ENCODE assay signal across 7 mouse cellular contexts in genomic region chr1:87510166-87510691, GRCm38 (mm10). TPM values are rescaled to one million over a fixed set of nuclear protein-coding genes. Genes with fewer than 3 reads are reported as not detected.
DNase-seq lines count a peak whose midpoint lies in the region; ATAC-seq and TF ChIP-seq lines count a peak whose summit lies in the region.

No protein-coding gene starts in this region.

- H3K36me3 ChIP-seq in C2C12 (ENCODE audit: control insufficient read depth, insufficient read depth) = peaks cover 7% of the 10 kb centered on the region
- H3K36me3 ChIP-seq in E14TG2a.4 (ENCODE audit: insufficient read depth, low read length) = no peaks in the 10 kb centered on the region
- no peaks in the 10 kb centered on the region for H3K36me3 ChIP-seq in heart, postnatal 0 days (replicated peaks; ENCODE audit: control insufficient read depth, insufficient read depth, low read length)
- no peaks in the 10 kb centered on the region for H3K36me3 ChIP-seq in midbrain, embryonic 12.5 days
- H3K36me3 ChIP-seq in splenic B cell, adult 2 months (ENCODE audit: control insufficient read depth, insufficient read depth, low read length, poor library complexity, severe bottlenecking) = no peaks in the 10 kb centered on the region

- no peaks in the 10 kb centered on the region for H3K79me3 ChIP-seq in C2C12 (ENCODE audit: low read depth)

- no peaks in the 10 kb centered on the region for H3K27me3 ChIP-seq in C2C12 (ENCODE audit: control insufficient read depth, insufficient read depth, insufficient read length)
- peaks cover 74% of the 10 kb centered on the region for H3K27me3 ChIP-seq in E14TG2a.4 (ENCODE audit: insufficient read depth, low read length)
- peaks cover 49% of the 10 kb centered on the region for H3K27me3 ChIP-seq in heart, postnatal 0 days (ENCODE audit: control insufficient read depth, insufficient read depth, low read length)
- peaks cover 39% of the 10 kb centered on the region for H3K27me3 ChIP-seq in midbrain, embryonic 12.5 days
- H3K27me3 ChIP-seq in splenic B cell, adult 2 months (ENCODE audit: control insufficient read depth, insufficient read depth, low read length, poor library complexity, severe bottlenecking) = no peaks in the 10 kb centered on the region

- no peaks in the 10 kb centered on the region for H3K79me2 ChIP-seq in C2C12 (ENCODE audit: control insufficient read depth, insufficient read depth)

- 2% methylated on average over 41 of the region's 61 CpGs for WGBS in heart, postnatal 0 days
- 0% methylated on average over 60 of the region's 61 CpGs for WGBS in midbrain, embryonic 12.5 days

- peak overlapping the region; percentile 100 for H3K27ac ChIP-seq in cortical plate, adult 2 months (ENCODE audit: insufficient read depth, low read length)
- no peak overlapping the region for H3K27ac ChIP-seq in heart, postnatal 0 days (ENCODE audit: low read depth)
- H3K27ac ChIP-seq in midbrain, embryonic 12.5 days (replicated peaks) = no peak overlapping the region

- TF ChIP-seq POLR2A in cortical plate, adult 2 months (IDR thresholded peaks at IDR 0.05; ENCODE audit: extremely low read depth, insufficient read depth, low read length) = no peak; the same call in 1 of the 2 replicates

- H3ac ChIP-seq in C2C12 (ENCODE audit: control insufficient read depth, insufficient read length, low read depth) = peak overlapping the region; percentile 93

- peak; percentile 57 for ATAC-seq in heart, postnatal 0 days (ENCODE audit: insufficient read depth, low read depth)
- peak; percentile 87 for ATAC-seq in midbrain, embryonic 12.5 days (ENCODE audit: low FRiP score, low read depth)

- DNase-seq in heart, postnatal 0 days (ENCODE audit: low spot score) = no peak
- peak; percentile 65 to 70 for DNase-seq in layer of hippocampus, postnatal 25 days (ENCODE audit: extremely low spot score in 1 of 2, low spot score in 1 of 2)
- peak; percentile 13 for DNase-seq in splenic B cell, adult 2 months (ENCODE audit: low read depth, low spot score)

- TF ChIP-seq CTCF in C2C12 (IDR thresholded peaks at IDR 0.05; ENCODE audit: control insufficient read depth, insufficient read depth, insufficient read length) (no peak), E14TG2a.4 (conservative IDR thresholded peaks at IDR 0.05; ENCODE audit: low read length) (no peak)
- TF ChIP-seq CTCF in cortical plate, adult 2 months (IDR thresholded peaks at IDR 0.05; ENCODE audit: extremely low read depth, insufficient read depth, low read length) = no peak
- TF ChIP-seq CTCF in heart, postnatal 0 days (IDR thresholded peaks at IDR 0.05; ENCODE audit: low read depth) = no peak

- H3K9ac ChIP-seq in heart, postnatal 0 days (replicated peaks; ENCODE audit: low read depth, low read length) = no peak overlapping the region
- H3K9ac ChIP-seq in midbrain, embryonic 12.5 days (replicated peaks) = peak overlapping the region; percentile 67

- peak overlapping the region; percentile 99 for H3K4me2 ChIP-seq in heart, postnatal 0 days (ENCODE audit: low read depth, low read length)
- H3K4me2 ChIP-seq in midbrain, embryonic 12.5 days (replicated peaks) = peak overlapping the region; percentile 98

- 0 out of 2 replicates have a peak, but pooled peaks cover 4% of the 10 kb centered on the region for H3K9me3 ChIP-seq in E14TG2a.4 (ENCODE audit: low read length)
- 0 out of 2 replicates have a peak, but pooled peaks cover 5% of the 10 kb centered on the region for H3K9me3 ChIP-seq in heart, postnatal 0 days (replicated peaks; ENCODE audit: control insufficient read depth, low read length)
- H3K9me3 ChIP-seq in midbrain, embryonic 12.5 days = no peaks in the 10 kb centered on the region

- H3K4me3 ChIP-seq in C2C12 (ENCODE audit: insufficient read depth, poor library complexity, severe bottlenecking) (peak overlapping the region; percentile 41), E14TG2a.4 (replicated peaks; ENCODE audit: low read length) (peak overlapping the region; percentile 85)
- H3K4me3 ChIP-seq in cortical plate, adult 2 months (ENCODE audit: insufficient read depth, low read length) = peak overlapping the region; percentile 98
- H3K4me3 ChIP-seq in heart, postnatal 0 days (ENCODE audit: low read depth, low read length) = peak overlapping the region; percentile 71
- peak overlapping the region; percentile 80 for H3K4me3 ChIP-seq in midbrain, embryonic 12.5 days

- no peak for TF ChIP-seq EP300 in heart, postnatal 0 days (IDR thresholded peaks at IDR 0.05; ENCODE audit: low read depth)

- peaks cover 27% of the 10 kb centered on the region for H3K4me1 ChIP-seq in E14TG2a.4 (replicated peaks; ENCODE audit: low read depth, low read length)
- no peaks in the 10 kb centered on the region; the same call in 1 of the 2 replicates for H3K4me1 ChIP-seq in cortical plate, adult 2 months (ENCODE audit: control insufficient read depth, insufficient read depth, low read length)
- peaks cover 5% of the 10 kb centered on the region; the same call in 1 of the 2 replicates for H3K4me1 ChIP-seq in heart, postnatal 0 days (ENCODE audit: control insufficient read depth, insufficient read depth)
- peaks cover 9% of the 10 kb centered on the region for H3K4me1 ChIP-seq in midbrain, embryonic 12.5 days

TF ChIP-seq in C2C12, 6 proteins besides CTCF, POLR2A, EP300 and RAD21:
- no peak for TF ChIP-seq MYOG (IDR thresholded peaks at IDR 0.05; ENCODE audit: control insufficient read depth, extremely low read depth, insufficient read length)
TF ChIP-seq in C2C12: peak in this region for 0.

RNA-seq across cellular contexts. Expression of gene Neu2, which starts 0.5 kb away (rescaled TPM):
- not detected for polyA plus RNA-seq in C2C12 (2012; fragmentation: generic; extraction: Trizol)
- 13.6 and 14.6 TPM in 2 replicates for polyA plus RNA-seq in cortical plate, adult 2 months (2012; rRNA removed)
- total RNA-seq in heart, postnatal 0 days (2014; rRNA removed; ENCODE audit: low replicate concordance) = not detected in 2 replicates
- 0.23 TPM in 1 of 2 replicates, not detected in the other for polyA plus RNA-seq in heart, postnatal 0 days (2015; fragmentation: Nextera tagmentation; extraction: Ambion mirVana)
- under 1 TPM; 0.71 to 0.80 TPM for total RNA-seq in layer of hippocampus, postnatal 25 days (2021)
- polyA plus RNA-seq in midbrain, embryonic 12.5 days (2016; fragmentation: Nextera tagmentation; extraction: Ambion mirVana) = not detected in 2 replicates

RNA-seq across cellular contexts. Expression of gene Snorc, which starts 40.2 kb away (rescaled TPM):
- polyA plus RNA-seq in C2C12 (2012; fragmentation: generic; extraction: Trizol) = not detected
- 1.3 and 2.2 TPM in 2 replicates for polyA plus RNA-seq in cortical plate, adult 2 months (2012; rRNA removed)
- total RNA-seq in heart, postnatal 0 days (2014; rRNA removed; ENCODE audit: low replicate concordance) = not detected in 2 replicates
- not detected in 2 replicates for polyA plus RNA-seq in heart, postnatal 0 days (2015; fragmentation: Nextera tagmentation; extraction: Ambion mirVana)
- total RNA-seq in layer of hippocampus, postnatal 25 days (2021) = not detected
- polyA plus RNA-seq in midbrain, embryonic 12.5 days (2016; fragmentation: Nextera tagmentation; extraction: Ambion mirVana) = not detected in 2 replicates

Comparison
In these comparisons a context has a peak if more than half of its experiments do, and no peak if none do; other contexts are left out.
1. H3K4me3 ChIP-seq: peak in every context shown above with its lines; median percentile 98 in cortical plate, adult 2 months; 85 in E14TG2a.4; 80 in midbrain, embryonic 12.5 days; 71 in heart, postnatal 0 days; 41 in C2C12.
2. RNA of gene Neu2, which starts 0.5 kb away (polyA plus RNA-seq): 13.6 to 14.6 TPM in cortical plate, adult 2 months; 0.23 TPM in heart, postnatal 0 days, not detected in C2C12 (single experiment) and not detected in midbrain, embryonic 12.5 days; every median in the first group is over 10 times any median in the second.